ENCODE assay signal across 1 mouse cellular context in genomic region chr9:106173363-106173762, GRCm38 (mm10).
TF ChIP-seq lines count a peak whose summit lies in the region.

No protein-coding gene starts in this region.

TF ChIP-seq in CH12.LX, 34 proteins besides CTCF, POLR2A, EP300 and RAD21:
- TF ChIP-seq ETS1 (conservative IDR thresholded peaks at IDR 0.05; ENCODE audit: low read depth, low read length): no peak
- no peak for TF ChIP-seq USF1 (IDR thresholded peaks at IDR 0.05; ENCODE audit: low read depth, low read length)
- no peak for TF ChIP-seq UBTF (IDR thresholded peaks at IDR 0.05; ENCODE audit: low read depth, low read length)
- TF ChIP-seq MAZ (IDR thresholded peaks at IDR 0.05; ENCODE audit: low read depth, low read length): no peak
- no peak for TF ChIP-seq CHD2 (IDR thresholded peaks at IDR 0.05; ENCODE audit: low read length)
- no peak for TF ChIP-seq GABPA (IDR thresholded peaks at IDR 0.05; ENCODE audit: insufficient replicate concordance, low read depth, low read length)
- no peak for TF ChIP-seq MEF2A (IDR thresholded peaks at IDR 0.05; ENCODE audit: borderline replicate concordance, low read depth, low read length)
- peak; percentile 70 for TF ChIP-seq MAX (IDR thresholded peaks at IDR 0.05; ENCODE audit: low read length)
- no peak for TF ChIP-seq SMC3 (IDR thresholded peaks at IDR 0.05; ENCODE audit: low read depth, low read length)
- no peak for TF ChIP-seq SIN3A (IDR thresholded peaks at IDR 0.05; ENCODE audit: low read length)
- TF ChIP-seq NELFE (IDR thresholded peaks at IDR 0.05; ENCODE audit: low read depth, low read length): no peak
- no peak for TF ChIP-seq KAT2A (IDR thresholded peaks at IDR 0.05; ENCODE audit: insufficient replicate concordance, low read length)
- no peak for TF ChIP-seq ZC3H11A (IDR thresholded peaks at IDR 0.05; ENCODE audit: low read depth, low read length)
- no peak for TF ChIP-seq E2F4 (IDR thresholded peaks at IDR 0.05; ENCODE audit: insufficient replicate concordance, low read depth, low read length)
- no peak for TF ChIP-seq CHD1 (IDR thresholded peaks at IDR 0.05; ENCODE audit: low read depth, low read length)
- TF ChIP-seq MAFK (IDR thresholded peaks at IDR 0.05; ENCODE audit: insufficient replicate concordance, low read length): no peak
- peak; percentile 79 for TF ChIP-seq MYC (IDR thresholded peaks at IDR 0.05; ENCODE audit: low read depth, low read length)
- no peak for TF ChIP-seq IRF4 (IDR thresholded peaks at IDR 0.05; ENCODE audit: low read depth, low read length)
- no peak for TF ChIP-seq JUND (conservative IDR thresholded peaks at IDR 0.05; ENCODE audit: low read depth, low read length)
- TF ChIP-seq MXI1 (IDR thresholded peaks at IDR 0.05; ENCODE audit: low read depth, low read length): peak; percentile 85
